Mouse (Mus musculus): ENCODE results near the gene Gm28539.
"Not testable (repeated sequence)": the region's sequence is repeated elsewhere in the genome, so short reads cannot be mapped to it uniquely, and the experiment has no call there.

Gm28539 gene

GRCm38 (mm10) chr16:18955070-18955469 lies 118.7 kb downstream of the Gm28539 start:
- no peak for DNase-seq (ENCODE audit: low spot score)

- no peak for DNase-seq (ENCODE audit: low spot score)
Measured at GRCm38 (mm10) chr16:18963486-18963885, 127.1 kb downstream of the Gm28539 start.

- DNase-seq (ENCODE audit: low spot score): no peak
Measured at GRCm38 (mm10) chr16:18969420-18970128, 133.2 kb downstream of the Gm28539 start.

- DNase-seq (ENCODE audit: low spot score): no peak
Measured at GRCm38 (mm10) chr16:18970837-18971236, 134.5 kb downstream of the Gm28539 start.

- DNase-seq (ENCODE audit: low spot score): not testable (repeated sequence)
Measured at GRCm38 (mm10) chr16:18975665-18976064, 139.3 kb downstream of the Gm28539 start.

GRCm38 (mm10) chr16:18976315-18976714 lies 139.9 kb downstream of the Gm28539 start:
- no peak for DNase-seq (ENCODE audit: low spot score)

- DNase-seq (ENCODE audit: low spot score): no peak
Measured at GRCm38 (mm10) chr16:18986381-18986780, 150.0 kb downstream of the Gm28539 start.

GRCm38 (mm10) chr16:18986860-18987259 lies 150.5 kb downstream of the Gm28539 start:
- DNase-seq (ENCODE audit: low spot score): no peak

- peak; percentile 21 for DNase-seq (ENCODE audit: low spot score)
Measured at GRCm38 (mm10) chr16:19002610-19003389, 166.4 kb downstream of the Gm28539 start.

GRCm38 (mm10) chr16:19003757-19004156 lies 167.4 kb downstream of the Gm28539 start:
- no peak for DNase-seq (ENCODE audit: low spot score)

- no peak for DNase-seq (ENCODE audit: low spot score)
Measured at GRCm38 (mm10) chr16:19005298-19005697, 168.9 kb downstream of the Gm28539 start.
